Mouse (Mus musculus) embryo, embryonic 11.5 days (tissue): ENCODE results near the gene Asic5.

Experiments
- DNase-seq: peaks from one replicate; pipeline ENCODE4 v3.0.0-alpha.2; 2012; ENCODE audit warnings: low read depth, low spot score

Asic5 gene

DNA sequence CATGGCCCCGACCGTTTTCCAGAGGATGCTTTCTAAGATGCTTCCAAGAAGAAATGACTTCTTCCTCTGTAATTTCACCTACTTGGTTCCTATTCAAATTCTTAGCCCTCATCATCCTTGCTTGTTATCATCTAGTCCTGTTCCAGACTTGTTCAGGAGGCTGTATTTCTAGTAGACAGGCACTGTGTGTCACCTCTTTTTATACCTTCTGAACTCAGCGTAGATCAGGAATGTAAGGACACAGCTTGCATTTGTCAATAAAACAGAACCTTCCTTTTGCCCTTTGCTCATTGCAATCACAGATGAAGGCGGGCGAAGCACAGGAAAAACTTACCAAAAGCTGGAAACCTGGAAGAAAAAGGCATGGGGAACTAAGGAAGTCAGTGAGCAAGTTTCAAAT lies at the start of gene Asic5:
Gene Asic5 (plus strand): TSS at position 301 of the 400 bp plus-strand sequence.
- no peak for DNase-seq

DNA sequence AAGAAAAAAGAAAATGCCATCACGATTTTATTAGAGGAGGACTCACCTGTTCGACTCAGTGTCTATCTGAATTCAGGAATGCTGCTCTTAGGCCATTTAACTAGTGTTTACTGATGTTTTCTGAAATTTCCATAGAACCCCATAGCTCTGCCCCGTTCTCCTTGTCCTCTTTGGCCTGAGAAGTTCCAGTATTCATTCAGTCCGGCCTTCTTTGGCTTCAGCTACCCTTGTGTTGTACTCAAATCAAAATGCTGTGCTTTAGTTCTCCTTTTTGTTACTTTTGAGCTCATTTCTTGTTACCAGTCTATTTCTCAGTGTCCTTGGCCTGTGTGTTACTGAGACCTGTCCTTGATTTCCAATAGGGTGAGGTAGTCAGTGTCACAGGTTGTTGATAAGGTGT lies 48.7 kb upstream of the Asic5 start:
- DNase-seq: no peak

DNA sequence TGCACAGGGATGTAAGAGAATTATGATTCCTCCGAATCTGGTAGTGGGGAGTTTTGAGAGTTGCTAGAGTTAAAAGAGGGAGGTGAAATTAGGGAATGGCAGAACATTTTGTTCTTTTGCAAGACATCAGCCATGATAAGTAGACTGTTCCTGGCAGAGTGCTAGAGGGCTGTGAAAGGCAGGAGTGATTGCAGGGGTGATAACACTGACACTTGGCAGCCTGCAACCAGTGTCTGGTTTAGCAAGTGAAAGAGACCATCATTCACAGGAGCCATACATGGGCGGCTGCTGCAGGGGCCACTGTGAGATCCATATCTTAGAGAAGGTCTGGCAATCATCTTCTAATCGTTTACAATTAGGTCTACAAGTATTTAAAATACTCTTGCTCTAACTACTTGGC lies 43.2 kb upstream of the Asic5 start:
- DNase-seq: no peak

DNA sequence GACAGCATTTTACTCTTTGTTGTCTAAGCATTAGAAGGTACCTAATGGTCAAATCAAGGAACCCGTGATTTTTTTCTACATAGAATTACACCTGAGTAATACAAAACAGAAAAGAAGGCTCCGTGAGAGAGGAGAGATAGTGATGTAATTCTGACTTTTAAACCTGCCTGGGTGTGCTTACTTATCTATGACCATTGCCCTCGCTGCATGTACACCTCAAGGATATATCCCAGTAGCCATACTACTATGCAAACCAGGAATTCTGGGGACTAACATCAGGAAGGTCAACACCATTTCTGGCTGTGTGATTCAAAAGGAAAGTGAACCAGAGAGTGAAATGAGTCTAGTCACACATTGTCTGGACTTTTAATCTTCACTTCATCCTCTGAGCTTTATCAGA lies 39.7 kb upstream of the Asic5 start:
- DNase-seq: no peak

DNA sequence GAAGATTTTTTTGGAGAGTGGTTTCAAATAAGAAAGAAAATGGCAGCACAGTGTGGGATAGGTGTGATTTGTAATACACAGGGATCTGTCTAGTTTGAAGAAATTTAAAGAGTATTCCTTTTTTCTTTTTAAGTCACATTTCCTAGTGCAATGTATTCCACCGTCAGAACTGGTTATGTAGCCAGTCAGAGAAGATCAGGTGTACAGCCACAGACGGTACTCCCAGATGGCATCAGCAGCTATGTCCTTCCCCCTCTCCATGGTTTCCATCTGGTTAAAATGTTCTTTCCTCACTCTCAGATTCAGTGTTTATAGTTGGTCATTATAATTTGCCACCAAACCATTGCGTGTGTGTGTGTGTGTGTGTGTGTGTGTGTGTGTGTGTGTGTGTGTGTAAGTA lies 39.0 kb upstream of the Asic5 start:
- DNase-seq: no peak

DNA sequence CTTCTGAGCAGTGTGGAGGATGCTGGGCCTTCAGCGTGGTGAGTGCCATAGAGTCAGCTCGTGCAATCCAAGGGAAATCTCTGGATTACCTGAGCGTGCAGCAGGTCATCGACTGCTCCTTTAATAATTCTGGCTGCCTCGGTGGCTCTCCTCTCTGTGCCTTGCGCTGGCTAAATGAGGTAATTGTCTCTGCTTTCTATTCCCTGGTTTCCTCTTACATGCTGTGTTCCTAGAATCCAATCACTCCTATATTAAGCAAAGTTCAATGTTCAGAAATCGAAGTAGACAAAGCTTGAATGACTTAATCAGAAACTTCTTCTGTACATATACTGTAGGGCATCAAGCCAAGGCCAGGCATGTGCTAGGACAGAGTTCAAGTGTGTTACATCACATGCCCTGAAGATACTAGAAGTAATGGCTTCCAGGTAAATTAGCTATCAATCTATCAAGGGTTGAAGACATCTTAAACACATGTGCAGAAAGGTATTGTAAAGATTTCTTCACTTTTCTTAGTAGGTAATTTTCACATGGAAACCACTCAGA lies 37.2 kb upstream of the Asic5 start:
- DNase-seq: no peak

DNA sequence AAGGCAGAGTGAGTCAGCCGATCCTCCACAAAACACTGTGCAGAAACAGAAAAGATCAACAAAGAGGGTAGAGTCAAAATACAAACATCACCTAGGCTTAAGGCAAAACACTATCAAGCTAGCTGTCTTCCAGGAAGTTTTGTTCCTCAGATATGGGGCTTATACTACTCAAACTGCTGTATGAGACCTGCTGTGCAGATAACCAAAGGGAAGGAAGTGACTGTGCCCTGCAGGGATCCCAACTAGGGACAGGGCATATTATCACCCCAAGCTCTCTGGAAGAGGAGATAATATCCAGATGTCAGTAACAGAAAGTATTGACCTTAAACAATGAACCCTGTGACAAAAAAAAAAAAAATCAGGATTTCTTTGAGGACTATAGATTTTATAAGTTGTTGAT lies 33.0 kb upstream of the Asic5 start:
- DNase-seq: no peak

DNA sequence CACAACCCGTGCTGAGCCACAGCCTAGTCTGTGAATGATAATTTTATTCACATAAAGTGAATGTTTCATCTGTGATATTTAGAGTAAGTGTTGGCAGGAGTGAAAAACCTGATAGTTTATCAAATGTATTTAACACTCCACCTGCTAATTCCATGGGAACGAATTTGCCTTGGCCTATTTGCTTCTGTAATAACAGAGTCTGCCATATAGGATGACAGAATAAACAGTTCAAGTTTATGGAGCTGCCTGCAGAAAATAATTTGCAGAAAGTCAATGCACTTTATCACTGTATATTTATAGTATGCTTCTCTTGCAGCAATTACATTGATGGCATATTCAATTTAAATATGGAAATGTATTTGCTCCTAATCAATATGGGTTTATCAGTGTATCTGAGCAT lies 30.3 kb upstream of the Asic5 start:
- no peak for DNase-seq

DNA sequence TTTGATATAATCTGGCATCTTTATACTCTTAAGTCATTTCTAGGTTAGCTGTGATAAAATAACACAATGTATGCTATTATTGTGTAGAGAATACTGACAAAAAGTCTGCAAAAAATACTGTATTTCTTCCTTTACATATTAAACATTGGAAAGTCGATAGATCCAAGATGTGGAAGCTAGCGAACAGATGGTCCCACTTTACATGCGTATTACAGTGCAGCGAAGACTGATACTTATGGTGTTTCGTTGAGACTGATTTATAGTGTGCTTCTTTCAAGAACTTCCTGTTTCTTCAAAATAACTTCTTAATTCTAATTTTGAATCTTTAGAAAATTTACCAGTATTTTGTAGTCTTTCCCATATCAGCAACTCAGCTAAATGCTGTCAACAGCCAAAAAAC lies 24.6 kb upstream of the Asic5 start:
- DNase-seq: no peak

DNA sequence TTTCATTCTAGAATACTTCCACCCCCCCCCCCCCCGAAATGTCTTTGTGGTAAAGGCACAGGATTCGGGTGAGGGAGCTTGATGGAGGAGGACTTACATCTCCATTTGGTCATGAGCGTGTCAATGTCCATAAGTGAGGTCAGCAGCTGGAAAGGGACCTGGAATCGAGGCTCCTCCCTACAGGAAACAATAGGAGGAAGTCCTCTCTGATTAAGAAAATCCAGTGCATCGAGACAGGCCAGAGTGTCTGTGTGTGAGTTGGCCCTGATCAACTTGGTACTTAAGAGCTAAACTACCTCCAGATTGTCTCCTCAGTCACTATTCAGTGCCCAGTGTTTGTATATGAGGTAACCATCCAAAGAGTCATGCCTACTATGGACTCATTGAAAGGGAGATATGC lies 20.8 kb upstream of the Asic5 start:
- no peak for DNase-seq

DNA sequence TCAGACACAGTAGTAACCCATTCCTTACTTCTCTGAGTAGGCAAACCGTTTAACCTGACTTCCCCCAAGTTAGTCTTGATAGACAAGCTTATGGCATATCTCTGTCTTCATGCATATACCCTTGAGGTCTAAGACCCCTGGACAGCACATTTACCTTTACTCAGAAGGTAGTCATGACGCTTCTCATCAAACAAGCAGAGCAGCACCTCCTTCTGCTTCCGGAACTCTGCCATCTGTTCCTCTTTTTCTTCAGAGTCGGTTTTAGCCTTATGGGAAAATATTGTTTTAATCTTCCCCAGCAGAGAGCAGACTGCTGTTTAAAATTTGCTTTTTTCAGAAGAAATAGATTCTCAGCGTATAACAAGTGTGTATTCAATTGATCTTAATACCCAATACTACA lies 18.3 kb upstream of the Asic5 start:
- no peak for DNase-seq

DNA sequence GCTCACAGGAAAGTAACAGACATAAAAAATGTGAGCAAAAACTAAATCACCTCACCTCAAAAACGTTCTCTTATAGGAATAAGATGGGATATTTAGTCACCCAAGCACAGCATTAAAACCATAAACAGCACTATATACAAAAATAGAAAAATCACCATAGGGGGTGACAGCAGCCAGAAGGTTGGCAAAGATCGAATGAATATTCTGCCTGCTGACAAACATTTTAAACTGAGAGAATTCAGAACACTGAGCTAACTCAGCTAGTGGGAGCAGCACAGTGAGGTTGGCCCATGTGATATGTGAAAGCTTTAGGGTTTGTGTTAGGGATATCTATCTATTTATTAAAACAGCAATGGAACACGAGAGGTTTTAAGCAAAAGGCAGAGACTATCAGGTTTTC lies 17.5 kb upstream of the Asic5 start:
- no peak for DNase-seq

DNA sequence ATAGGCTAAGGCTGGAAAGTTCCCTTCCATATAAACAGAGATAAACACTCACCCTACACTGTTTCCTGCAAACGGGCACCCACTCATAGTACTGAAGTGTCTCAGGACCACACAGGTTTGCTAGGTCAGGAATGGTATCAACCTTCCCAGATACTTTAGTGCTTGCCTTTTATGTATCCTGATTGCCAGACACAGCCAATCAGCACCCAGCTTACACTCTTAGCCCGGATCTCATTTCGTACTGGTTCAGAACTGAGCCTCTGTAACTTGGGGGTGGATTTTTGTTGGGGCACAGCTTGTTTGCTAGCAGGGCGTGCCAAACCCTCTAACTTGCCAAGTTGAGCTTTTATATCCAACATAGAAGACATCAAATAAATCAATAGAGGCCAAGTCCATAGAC lies 6.5 kb upstream of the Asic5 start:
- DNase-seq: no peak

DNA sequence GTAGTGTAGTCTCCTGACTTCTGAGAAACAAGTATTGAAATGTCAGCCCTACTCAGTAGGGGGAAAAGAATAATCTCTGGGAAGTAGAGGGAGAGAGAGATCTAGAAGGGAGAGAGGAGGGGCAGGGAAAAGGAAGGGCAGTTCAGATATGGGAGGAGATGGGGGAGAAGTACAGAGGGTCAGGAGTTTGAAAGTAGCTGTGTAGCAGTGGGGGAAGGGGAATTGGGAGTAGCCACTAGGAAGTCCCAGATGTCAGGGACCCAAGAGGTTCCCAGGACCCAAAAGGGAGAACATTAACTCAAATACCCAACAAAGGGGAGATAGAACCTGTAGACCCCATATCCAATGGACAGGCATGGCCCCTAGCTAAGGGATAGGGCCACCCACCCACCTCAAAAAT lies 6.0 kb upstream of the Asic5 start, which contains the start of gene Tdo2:
Gene Tdo2 (minus strand): TSS at position 101 of the 400 bp plus-strand sequence.
- no peak for DNase-seq

DNA sequence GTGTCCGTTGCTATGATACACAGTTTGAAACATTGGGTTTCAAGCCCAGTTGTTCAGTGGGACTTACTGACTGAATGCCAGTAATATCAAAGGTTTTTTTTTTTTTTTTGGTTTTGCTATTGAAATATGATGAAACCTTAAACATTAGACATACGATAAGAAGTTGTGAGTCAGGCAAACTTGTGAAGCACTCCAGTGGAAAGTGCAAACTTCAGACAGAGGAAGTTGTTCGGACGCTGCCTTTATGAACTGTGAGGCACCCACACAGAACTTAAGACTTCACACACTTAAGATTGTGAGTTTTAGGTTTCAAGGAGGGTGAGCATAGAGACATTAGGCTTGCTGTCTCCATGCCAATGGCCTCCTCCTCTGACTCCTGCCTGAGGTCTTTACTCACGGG lies 514 bp upstream of the Asic5 start:
- no peak for DNase-seq

DNA sequence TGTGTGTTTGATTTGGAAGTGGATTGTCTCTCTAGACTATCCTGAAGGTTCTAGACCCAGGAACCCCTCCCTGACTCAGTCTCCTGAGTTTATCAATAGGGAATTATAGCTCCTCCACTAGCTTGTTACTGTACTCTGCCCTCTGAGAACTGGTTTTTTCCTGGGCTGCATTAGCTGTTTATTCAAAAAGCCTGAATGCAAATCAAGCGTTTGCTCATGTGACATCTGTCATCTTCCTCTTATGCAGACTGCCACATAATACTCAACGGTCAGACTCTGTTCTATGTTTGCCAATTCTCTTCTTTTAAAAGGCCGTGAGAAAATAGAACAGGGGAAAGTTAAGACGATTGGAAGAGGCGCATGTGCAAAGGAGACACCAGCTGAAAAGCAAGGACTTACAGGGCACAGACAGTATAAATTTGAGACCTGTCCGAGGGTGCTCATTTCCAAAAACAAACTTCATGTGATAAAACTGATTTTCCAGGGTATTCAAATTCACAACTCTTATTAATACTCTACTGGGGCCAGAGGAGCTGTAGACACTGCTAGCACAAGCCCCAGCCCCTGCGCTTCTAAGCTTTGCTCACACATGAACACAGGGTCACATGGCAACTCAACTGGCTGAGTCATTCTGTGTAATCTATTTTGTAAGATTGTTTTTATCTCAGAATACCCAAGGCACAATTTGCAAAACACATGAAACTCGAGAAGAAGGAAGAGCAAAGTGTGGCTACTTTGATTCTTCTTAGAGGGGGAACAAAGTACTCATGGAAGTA lies 1.2 kb downstream of the Asic5 start:
- DNase-seq: no peak

DNA sequence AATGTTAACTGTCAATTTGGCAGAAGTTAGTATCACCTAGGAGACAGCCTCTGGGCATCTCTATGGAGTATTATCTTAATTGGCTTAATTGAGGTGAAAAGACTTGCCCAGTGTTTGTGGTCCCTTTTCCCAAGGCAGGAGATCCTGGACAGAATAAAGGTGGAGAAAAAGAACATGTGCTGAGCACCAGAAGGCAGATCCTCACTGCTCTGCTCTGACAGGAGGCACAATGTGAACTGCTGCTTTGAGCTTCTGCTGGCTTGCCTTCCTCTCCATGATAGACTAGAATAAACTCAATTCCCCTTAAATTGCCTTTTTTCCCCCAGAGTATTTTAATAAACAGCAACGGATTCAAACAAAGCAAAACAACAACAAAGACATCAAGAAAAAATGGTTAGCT lies 3.0 kb downstream of the Asic5 start:
- DNase-seq: no peak

DNA sequence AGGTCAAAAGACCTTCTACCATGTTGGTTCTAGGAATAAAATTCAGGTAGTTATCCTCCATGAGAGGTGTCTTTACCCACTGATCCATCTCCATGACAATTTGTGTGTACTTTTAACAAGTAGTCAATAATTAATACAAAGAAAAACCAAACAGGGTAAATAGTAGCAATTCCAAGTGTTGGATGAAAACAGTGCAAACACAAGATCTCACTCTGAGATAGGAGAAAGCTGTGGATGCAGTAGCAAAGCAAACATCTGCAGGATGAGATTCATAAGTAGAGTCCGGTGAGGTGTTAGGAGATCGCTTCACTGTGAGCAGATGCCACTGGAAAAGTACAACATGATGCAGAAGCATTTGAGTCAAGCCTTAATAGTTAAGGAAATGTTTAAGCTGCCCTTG lies 4.0 kb downstream of the Asic5 start:
- no peak for DNase-seq

DNA sequence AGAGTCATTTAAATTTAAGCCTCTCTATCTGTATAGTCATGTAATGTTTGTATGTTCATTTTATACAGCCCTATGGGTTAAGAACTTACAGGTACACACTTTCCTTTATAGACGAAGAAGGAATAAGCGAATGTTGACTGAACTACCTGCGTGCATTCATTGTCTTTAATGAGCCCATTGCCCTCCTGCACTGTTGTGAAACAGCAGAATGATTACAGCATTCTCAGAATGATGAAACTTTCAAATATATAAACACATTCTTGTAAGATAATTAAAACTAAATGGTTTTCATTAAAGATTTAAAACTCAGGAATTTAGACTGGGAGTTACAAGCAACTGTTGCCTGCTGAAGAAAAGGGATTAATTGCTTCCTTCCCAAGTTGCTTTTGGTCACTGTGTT lies 5.5 kb downstream of the Asic5 start:
- no peak for DNase-seq

DNA sequence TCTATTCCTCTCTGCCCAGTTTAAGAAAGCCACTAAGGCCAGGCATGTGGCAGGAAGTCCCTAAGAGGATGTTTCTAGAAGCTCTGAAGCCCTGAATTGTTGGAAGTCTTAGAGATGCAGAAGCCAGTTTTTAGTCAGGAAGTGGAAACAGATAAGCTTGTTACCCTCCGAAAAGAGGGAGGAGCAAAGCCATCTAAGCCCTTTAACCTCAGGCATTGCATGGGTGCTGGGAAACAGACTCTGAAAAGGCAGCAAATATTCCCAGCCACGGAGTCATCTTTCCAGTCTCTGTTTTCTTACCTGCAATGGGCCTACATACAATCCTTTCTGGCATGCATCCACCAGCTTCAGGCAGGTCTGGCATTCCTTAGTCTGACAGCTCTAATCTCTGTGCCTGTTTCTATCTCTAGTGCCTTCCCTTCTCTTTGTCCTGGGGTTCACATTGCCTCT lies 7.6 kb downstream of the Asic5 start:
- no peak for DNase-seq

DNA sequence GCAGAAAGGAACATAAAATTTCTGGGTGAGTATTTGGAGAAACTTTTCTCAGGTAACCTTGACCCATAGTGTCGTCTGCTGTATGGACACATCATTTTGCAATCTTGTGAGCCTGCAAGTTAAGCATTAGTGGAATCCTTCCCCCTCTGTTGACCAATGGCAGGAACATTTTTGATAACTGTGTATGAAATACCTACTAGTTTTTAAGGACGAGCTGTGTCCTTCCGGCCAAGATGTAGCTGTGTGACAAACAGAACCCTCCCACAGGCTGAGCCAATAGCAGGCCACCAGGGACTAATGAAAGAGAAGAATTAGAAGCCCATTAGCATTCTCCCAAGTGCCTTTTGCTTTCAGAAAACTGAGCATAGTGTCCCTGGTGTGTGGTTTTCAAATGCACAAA lies 8.4 kb downstream of the Asic5 start:
- DNase-seq: no peak

DNA sequence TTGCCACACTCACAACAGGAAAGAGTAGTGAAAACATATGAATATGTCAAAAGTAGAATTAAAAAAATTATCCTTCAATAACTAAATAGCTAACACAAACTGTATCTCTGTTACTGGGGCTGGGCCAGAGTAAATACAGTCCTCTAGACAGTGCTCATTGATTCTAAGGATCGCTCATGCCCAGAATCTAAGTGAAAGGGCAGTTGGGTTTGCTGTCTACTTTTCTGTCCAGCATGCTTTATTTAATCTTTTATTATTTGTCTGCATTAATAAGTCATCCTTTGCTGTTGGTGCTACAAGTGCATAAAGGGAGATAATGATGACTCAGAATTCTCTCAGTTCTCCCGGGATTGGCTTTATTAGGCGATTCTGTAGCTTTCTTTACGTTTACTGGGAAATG lies 13.3 kb downstream of the Asic5 start:
- no peak for DNase-seq

DNA sequence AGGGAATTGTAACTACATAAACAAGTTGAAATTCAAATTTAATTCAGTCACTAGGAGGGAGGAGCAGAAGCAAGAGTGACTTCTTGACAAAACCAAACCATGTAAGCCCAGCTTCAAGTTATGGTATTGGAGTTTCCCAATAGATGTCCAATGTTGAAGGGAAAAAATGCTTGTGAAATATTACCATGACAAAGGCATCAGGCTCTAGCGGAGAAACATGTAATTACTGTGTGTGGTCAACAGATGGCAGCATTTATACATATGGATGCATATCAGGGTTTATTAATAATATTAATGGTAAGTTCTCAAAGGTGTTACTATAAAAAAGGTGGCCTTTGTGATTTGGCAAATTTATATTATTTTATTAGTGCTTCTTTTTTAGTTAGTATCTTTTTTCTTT lies 13.9 kb downstream of the Asic5 start:
- peak; percentile 16 for DNase-seq

DNA sequence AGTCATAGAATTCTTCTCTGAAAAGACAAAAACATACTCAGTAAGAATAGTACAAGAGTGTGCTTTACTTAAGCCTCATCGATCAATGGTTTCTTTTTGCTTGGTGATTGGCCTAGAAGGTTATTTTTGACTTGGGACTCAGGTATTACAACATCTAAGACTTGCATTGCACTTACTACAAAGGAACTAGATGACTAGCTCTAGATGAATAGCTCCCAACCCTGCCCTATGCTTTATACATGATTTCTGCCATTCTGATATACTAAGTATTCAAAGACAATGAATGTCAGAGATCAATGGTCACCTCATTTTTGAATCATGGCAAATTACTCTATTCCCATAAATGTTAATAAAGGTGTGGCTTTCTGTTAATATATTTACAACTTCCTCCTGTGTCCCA lies 24.9 kb downstream of the Asic5 start:
- DNase-seq: no peak
